Mouse (Mus musculus): Measurements from ENCODE around the gene Ubxn7.

Gene Ubxn7

GRCm38 (mm10) chr16:32382901-32383300 is 50.8 kb downstream of the Ubxn7 start:
- no peak for DNase-seq (ENCODE audit: low spot score in 2 of 2)

GRCm38 (mm10) chr16:32384885-32385284 is 52.8 kb downstream of the Ubxn7 start:
- no peak for DNase-seq (ENCODE audit: low spot score in 2 of 2)

DNA sequence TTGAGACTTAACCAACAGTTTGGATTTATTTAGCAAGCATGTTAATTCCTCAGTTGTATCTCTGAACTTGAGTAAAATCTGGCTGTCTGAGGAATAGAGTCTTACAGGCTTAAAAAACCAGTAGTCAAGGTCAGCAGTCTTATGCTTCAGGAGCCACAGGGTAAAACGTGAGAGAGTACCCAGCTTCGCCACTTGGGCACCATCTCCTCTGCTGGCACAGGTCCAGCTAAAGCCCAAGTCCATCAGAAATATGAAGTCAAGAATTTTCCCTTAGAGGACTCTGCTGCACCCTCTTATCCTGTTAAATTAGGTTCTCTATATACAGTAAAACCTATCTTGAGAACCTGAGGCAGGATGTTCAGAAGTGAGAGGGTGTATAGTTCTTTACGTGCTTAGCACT is 54.8 kb downstream of the Ubxn7 start:
- DNase-seq (ENCODE audit: low spot score in 2 of 2): no peak

GRCm38 (mm10) chr16:32389049-32389448 is 57.0 kb downstream of the Ubxn7 start:
- DNase-seq (ENCODE audit: low spot score in 2 of 2): no peak

- DNase-seq (ENCODE audit: low spot score in 2 of 2): no peak
Observed at GRCm38 (mm10) chr16:32389841-32390240, 57.8 kb downstream of the Ubxn7 start.

DNA sequence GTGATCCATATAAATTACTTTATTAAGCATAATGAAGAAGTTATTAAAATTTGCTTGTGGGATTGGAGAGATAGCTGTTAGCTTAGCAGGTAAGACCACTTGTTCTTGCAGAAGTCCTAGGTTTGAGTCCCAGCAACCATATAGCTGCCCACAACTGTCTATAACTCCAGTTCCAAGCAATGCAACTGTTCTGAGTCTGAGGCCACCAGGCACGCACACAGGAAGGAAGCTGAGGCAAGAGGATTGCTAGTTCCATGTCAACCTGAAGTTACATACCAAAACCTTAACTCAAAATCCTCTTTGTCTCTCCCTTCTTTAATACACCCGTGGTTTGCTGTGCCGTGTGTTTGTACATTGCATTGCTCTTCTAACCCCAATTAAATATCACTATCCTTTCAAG is 58.8 kb downstream of the Ubxn7 start:
- no peak for DNase-seq (ENCODE audit: low spot score in 2 of 2)

- no peak for DNase-seq (ENCODE audit: low spot score in 2 of 2)
Observed at GRCm38 (mm10) chr16:32395679-32396540, 63.9 kb downstream of the Ubxn7 start.

GRCm38 (mm10) chr16:32396541-32396835 is 64.4 kb downstream of the Ubxn7 start:
- no peak for DNase-seq (ENCODE audit: low spot score in 2 of 2)

- no peak for DNase-seq (ENCODE audit: low spot score in 2 of 2)
Observed at GRCm38 (mm10) chr16:32398206-32398605, 66.1 kb downstream of the Ubxn7 start.

DNA sequence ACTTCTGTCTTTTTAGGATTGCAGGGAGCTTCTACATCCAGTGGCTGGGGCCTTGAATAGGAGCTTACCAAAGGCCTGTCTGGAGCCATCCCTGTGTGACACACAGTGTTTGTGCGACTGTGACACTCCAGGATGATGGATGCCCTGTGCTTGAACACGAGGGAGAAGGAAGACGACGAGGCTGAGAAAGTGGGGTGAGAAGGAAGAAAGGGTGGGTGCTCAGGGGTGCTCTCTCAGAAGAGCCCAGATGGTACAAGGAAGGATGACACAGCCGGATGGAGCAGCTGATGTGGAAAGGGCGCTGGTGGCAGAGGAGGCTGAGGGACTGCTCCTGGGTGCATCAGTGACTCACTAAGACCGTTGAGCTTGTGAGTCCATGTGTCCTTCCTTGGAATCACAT is 68.2 kb downstream of the Ubxn7 start, which contains the start of gene Tm4sf19:
TSS of gene Tm4sf19 (plus strand) at position 240 of the 400 bp plus-strand sequence.
- no peak for DNase-seq (ENCODE audit: low spot score in 2 of 2)

GRCm38 (mm10) chr16:32401335-32401965 is 69.4 kb downstream of the Ubxn7 start:
- peak in 1 of 2 experiments; percentile 67 for DNase-seq (ENCODE audit: low spot score in 2 of 2)

GRCm38 (mm10) chr16:32402818-32403217 is 70.8 kb downstream of the Ubxn7 start:
- no peak for DNase-seq (ENCODE audit: low spot score in 2 of 2)

DNA sequence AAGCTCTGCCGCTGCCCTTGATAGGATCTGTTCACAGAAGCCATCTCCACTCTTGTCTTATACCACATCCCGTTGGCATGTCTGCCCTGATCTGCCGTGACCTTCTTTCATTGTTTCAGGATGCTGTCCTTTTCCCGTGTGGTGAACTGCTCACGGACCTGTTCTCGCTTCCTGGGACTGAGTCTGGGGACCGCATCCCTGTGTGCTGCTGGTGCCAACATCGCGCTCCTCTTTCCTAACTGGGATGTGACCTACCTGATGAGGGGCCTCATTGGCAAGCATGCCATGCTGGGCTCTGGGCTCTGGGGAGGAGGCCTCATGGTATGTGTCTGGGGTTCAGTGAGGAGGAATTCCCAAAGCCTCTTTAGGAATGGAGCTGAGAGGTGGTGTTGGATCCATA is 73.7 kb downstream of the Ubxn7 start:
- DNase-seq (ENCODE audit: low spot score in 2 of 2): peak in 1 of 2 experiments; percentile 54

GRCm38 (mm10) chr16:32406671-32407070 is 74.6 kb downstream of the Ubxn7 start:
- no peak for DNase-seq (ENCODE audit: low spot score in 2 of 2)

- no peak for DNase-seq (ENCODE audit: low spot score in 2 of 2)
Observed at GRCm38 (mm10) chr16:32407730-32408129, 75.7 kb downstream of the Ubxn7 start.

DNA sequence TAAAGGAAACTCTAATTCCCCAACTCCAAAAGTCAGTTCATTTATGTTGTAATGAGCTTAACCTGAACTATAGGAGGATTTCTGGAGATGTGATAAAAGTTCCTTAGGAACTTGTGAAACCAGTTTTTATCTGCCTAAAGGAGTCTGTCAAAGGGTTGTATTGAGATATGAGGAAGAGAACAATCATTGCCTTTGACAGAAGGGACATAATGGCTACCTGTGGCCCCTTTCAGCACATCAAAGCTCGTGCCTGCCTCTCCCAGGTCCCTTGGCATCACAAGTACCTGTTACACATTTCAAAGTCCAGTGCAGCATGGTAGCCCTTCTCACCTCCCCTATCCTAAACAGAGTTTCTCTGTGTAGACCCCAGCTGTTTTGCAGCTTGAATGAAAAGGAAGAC is 85.4 kb downstream of the Ubxn7 start:
- DNase-seq (ENCODE audit: low spot score in 2 of 2): no peak

GRCm38 (mm10) chr16:32419517-32420483 is 87.7 kb downstream of the Ubxn7 start, which contains the start of gene Tctex1d2:
Gene Tctex1d2 (plus strand): TSS chr16:32419702.
- peak; percentile 89 to 95 for DNase-seq (ENCODE audit: low spot score in 2 of 2)

DNA sequence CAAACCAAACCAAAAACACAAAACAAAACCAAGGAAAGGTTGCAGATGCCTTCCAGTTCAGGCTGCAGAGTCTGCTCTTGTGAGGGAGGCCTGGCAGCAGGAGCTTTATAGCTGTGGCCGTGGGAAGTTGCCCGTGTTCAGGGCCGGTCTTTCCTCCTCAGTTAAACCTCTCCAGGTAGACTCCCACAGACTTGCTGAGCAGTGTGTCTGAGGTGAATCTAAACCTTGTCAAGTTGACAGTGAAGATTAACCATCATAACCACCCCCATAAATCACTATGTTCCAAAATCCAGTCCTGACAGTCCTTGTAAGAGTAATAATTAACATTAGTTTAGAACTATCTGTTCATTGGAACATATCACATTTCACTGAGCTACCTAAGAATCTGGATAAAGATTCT is 95.4 kb downstream of the Ubxn7 start:
- no peak for DNase-seq (ENCODE audit: low spot score in 2 of 2)

DNA sequence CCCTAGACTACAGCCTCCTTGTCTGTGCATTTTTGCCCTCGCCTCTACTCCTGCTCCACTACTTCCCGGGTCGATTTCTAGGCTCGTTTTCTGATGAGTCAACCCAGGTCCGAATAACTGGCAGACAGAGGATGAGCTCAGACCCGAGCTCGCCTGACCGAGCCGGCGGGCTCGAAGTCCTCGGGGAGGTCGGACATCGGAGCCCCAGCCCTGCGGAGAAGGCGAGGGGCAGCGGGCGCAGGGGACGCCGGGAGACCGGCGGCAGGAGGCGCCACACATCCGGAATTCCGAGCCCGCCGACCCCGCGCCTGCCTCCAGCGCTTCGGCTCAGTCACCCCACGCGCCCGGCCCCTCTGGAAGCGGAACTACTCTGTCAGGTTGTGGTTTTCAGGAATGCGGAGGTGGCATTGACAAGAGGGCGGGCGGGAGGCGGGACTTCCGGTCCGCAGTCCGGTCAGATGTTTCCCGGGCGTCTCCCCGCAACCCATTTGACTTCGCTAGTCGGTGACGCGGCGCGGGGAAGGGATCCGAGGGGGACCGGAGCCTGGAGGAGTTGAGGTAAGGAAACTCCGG is 98.5 kb downstream of the Ubxn7 start, which contains the start of gene Pcyt1a:
TSS of gene Pcyt1a (plus strand) at position 448 of the 573 bp plus-strand sequence.
- peak; percentile 86 to 93 for DNase-seq (ENCODE audit: low spot score in 2 of 2)

- DNase-seq (ENCODE audit: low spot score in 2 of 2): peak in 1 of 2 experiments; percentile 50
Observed at GRCm38 (mm10) chr16:32431047-32431591, 99.1 kb downstream of the Ubxn7 start.

DNA sequence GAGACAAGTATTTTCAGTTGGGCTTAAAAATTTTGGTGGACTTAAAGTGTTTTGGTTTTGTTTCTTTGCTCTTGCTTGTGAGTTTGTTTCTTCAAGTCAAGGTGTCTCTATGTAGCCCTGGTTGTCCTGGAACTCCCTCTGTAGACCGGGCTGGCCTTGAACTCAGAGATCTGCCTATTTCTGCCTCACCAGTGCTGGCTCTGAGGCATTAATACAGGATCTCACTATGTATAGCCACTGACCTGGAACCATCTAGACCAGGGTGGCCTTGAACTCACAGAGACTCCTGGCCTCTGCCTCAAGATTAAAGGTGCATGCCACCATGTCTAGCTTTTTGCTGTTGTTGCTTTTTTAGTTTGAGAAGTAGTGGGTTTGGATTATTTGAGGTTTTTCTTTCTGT is 99.9 kb downstream of the Ubxn7 start:
- DNase-seq (ENCODE audit: low spot score in 2 of 2): no peak

Measured in spleen, postnatal 4 days (tissue).